ENCODE assay signal across 8 mouse cellular contexts in the genomic region with DNA sequence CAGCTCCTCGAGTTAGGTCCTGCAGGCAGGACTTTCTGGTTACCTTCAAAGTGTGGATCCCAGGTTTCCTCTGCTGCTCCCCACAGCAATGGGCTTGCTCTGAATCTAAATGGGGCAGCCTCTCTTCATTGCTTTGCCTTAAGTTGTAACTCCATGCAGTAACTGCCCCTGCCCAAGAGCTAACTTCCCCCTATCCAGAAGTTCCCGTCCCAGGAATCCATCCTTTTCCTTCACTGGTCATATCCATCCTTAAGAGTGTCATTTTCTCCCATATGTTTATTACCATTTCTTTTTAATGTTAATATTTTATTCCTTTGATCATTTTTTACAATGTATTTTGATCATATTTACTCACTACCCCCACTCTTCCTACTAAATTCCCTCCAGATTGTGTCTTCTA. TPM values are rescaled to one million over a fixed set of nuclear protein-coding genes. Genes with fewer than 3 reads are reported as not detected.
A peak's percentile ranks its signal among the peaks of the same experiment; 100 is the strongest.
DNase-seq lines count a peak whose midpoint lies in the region; ATAC-seq and TF ChIP-seq lines count a peak whose summit lies in the region.

Gda (minus strand) TSS at position 101 of the 400 bp plus-strand sequence.

- DNase-seq in lung, adult 18-20 months: no peak
- DNase-seq in forebrain, embryonic 14.5 days (ENCODE audit: low spot score): no peak
- DNase-seq in midbrain, embryonic 11.5 days (ENCODE audit: low spot score, missing footprints): no peak
- DNase-seq in spleen, postnatal 36 days (ENCODE audit: low spot score in 2 of 2): no peak

- H3K9ac ChIP-seq in lung, embryonic 16.5 days (ENCODE audit: low read length): peak within 1 kb of the TSS; percentile 54; the same call in 1 of the 2 replicates
- H3K9ac ChIP-seq in forebrain, embryonic 14.5 days (ENCODE audit: low read length): peak within 1 kb of the TSS; percentile 45; the same call in 1 of the 2 replicates
- H3K9ac ChIP-seq in intestine, postnatal 0 days (ENCODE audit: low read depth, low read length): peak within 1 kb of the TSS; percentile 65
- peak within 1 kb of the TSS; percentile 30; the same call in 1 of the 2 replicates for H3K9ac ChIP-seq in midbrain, embryonic 11.5 days (ENCODE audit: low read length)

- TF ChIP-seq CTCF in intestine, postnatal 0 days (IDR thresholded peaks at IDR 0.05; ENCODE audit: low read depth): no peak

- H3K4me1 ChIP-seq in lung, embryonic 16.5 days (replicated peaks; ENCODE audit: control insufficient read depth, insufficient read depth, low read length): peaks cover 2% of the 10 kb centered on the region; the same call in 1 of the 2 replicates
- no peaks in the 10 kb centered on the region for H3K4me1 ChIP-seq in forebrain, embryonic 14.5 days (ENCODE audit: control insufficient read depth, insufficient read depth, low read length)
- H3K4me1 ChIP-seq in intestine, postnatal 0 days (replicated peaks; ENCODE audit: control insufficient read depth, insufficient read depth, low read length): no peaks in the 10 kb centered on the region
- H3K4me1 ChIP-seq in midbrain, embryonic 11.5 days (ENCODE audit: control insufficient read depth, insufficient read depth, low read length): no peaks in the 10 kb centered on the region

- peak within 1 kb of the TSS; percentile 81 for H3K4me2 ChIP-seq in lung, embryonic 16.5 days (ENCODE audit: low read depth, low read length)
- peak within 1 kb of the TSS; percentile 73 for H3K4me2 ChIP-seq in forebrain, embryonic 14.5 days (ENCODE audit: low read length)
- H3K4me2 ChIP-seq in intestine, postnatal 0 days (replicated peaks; ENCODE audit: low read depth): peak within 1 kb of the TSS; percentile 78
- peak within 1 kb of the TSS; percentile 70 for H3K4me2 ChIP-seq in midbrain, embryonic 11.5 days

- ATAC-seq in lung, embryonic 16.5 days (ENCODE audit: low read depth): no peak
- no peak for ATAC-seq in forebrain, embryonic 14.5 days
- no peak for ATAC-seq in intestine, postnatal 0 days
- ATAC-seq in midbrain, embryonic 11.5 days (ENCODE audit: low FRiP score): no peak
- no peak for ATAC-seq in inflammation-experienced regulatory T-cells, adult 6 months
- ATAC-seq in cerebellum, adult (ENCODE audit: insufficient number of reproducible peaks, low FRiP score, low TSS enrichment): no peak

- H3K36me3 ChIP-seq in lung, embryonic 16.5 days (ENCODE audit: control insufficient read depth, insufficient read depth, low read length): no peaks in the 10 kb centered on the region
- H3K36me3 ChIP-seq in forebrain, embryonic 14.5 days (ENCODE audit: control insufficient read depth, insufficient read depth, low read length): no peaks in the 10 kb centered on the region
- no peaks in the 10 kb centered on the region for H3K36me3 ChIP-seq in intestine, postnatal 0 days (ENCODE audit: control insufficient read depth, insufficient read depth)
- no peaks in the 10 kb centered on the region for H3K36me3 ChIP-seq in midbrain, embryonic 11.5 days (ENCODE audit: control insufficient read depth, insufficient read depth, low read length)

- H3K9me3 ChIP-seq in lung, embryonic 16.5 days (ENCODE audit: control insufficient read depth, low read length): peaks cover 5% of the 10 kb centered on the region
- H3K9me3 ChIP-seq in forebrain, embryonic 14.5 days (replicated peaks; ENCODE audit: control insufficient read depth, low read length): no peaks in the 10 kb centered on the region
- 0 out of 2 replicates have a peak, but pooled peaks cover 3% of the 10 kb centered on the region for H3K9me3 ChIP-seq in intestine, postnatal 0 days (ENCODE audit: control insufficient read depth)
- H3K9me3 ChIP-seq in midbrain, embryonic 11.5 days (ENCODE audit: control insufficient read depth, low read length): no peaks in the 10 kb centered on the region; the same call in 1 of the 2 replicates

- H3K27ac ChIP-seq in lung, embryonic 16.5 days (ENCODE audit: low read length): no peak within 1 kb of the TSS
- no peak within 1 kb of the TSS for H3K27ac ChIP-seq in forebrain, embryonic 14.5 days (ENCODE audit: low read depth, low read length)
- peak within 1 kb of the TSS; percentile 76; the same call in 1 of the 2 replicates for H3K27ac ChIP-seq in intestine, postnatal 0 days (ENCODE audit: low read depth, low read length)
- no peak within 1 kb of the TSS for H3K27ac ChIP-seq in midbrain, embryonic 11.5 days (ENCODE audit: low read depth, low read length)

- H3K27me3 ChIP-seq in lung, embryonic 16.5 days (ENCODE audit: control insufficient read depth, insufficient read depth, low read depth, low read length): peaks cover 17% of the 10 kb centered on the region
- peaks cover 11% of the 10 kb centered on the region; the same call in 1 of the 2 replicates for H3K27me3 ChIP-seq in forebrain, embryonic 14.5 days (replicated peaks; ENCODE audit: control insufficient read depth, insufficient read depth, low read length)
- H3K27me3 ChIP-seq in intestine, postnatal 0 days (replicated peaks; ENCODE audit: control insufficient read depth, insufficient read depth, low read length): no peaks in the 10 kb centered on the region
- H3K27me3 ChIP-seq in midbrain, embryonic 11.5 days (ENCODE audit: control insufficient read depth, insufficient read depth, low read length): peaks cover 13% of the 10 kb centered on the region

- WGBS in lung, embryonic 16.5 days: 58% methylated on average over 2 of the region's 2 CpGs
- WGBS in forebrain, embryonic 14.5 days: 72% methylated on average over 2 of the region's 2 CpGs
- WGBS in intestine, postnatal 0 days: 67% methylated on average over 2 of the region's 2 CpGs
- 69% methylated on average over 2 of the region's 2 CpGs for WGBS in midbrain, embryonic 11.5 days

- peak within 1 kb of the TSS; percentile 52 for H3K4me3 ChIP-seq in lung, embryonic 16.5 days (ENCODE audit: low read length)
- peak within 1 kb of the TSS; percentile 37 for H3K4me3 ChIP-seq in forebrain, embryonic 14.5 days (ENCODE audit: low read depth, low read length)
- H3K4me3 ChIP-seq in intestine, postnatal 0 days (ENCODE audit: low read depth, low read length): peak within 1 kb of the TSS; percentile 63
- peak within 1 kb of the TSS; percentile 41 for H3K4me3 ChIP-seq in midbrain, embryonic 11.5 days (ENCODE audit: low read depth, low read length)

RNA-seq across cellular contexts. Expression of gene Gda, which starts in this region (rescaled TPM):
- 0.55 and 1.1 TPM in 2 replicates for polyA plus RNA-seq in lung, embryonic 16.5 days (2015; fragmentation: Nextera tagmentation; extraction: Ambion mirVana)
- polyA plus RNA-seq in forebrain, embryonic 14.5 days (2014; fragmentation: Nextera tagmentation; extraction: Ambion mirVana): 0.79 and 1.5 TPM in 2 replicates
- polyA plus RNA-seq in intestine, postnatal 0 days (2015; fragmentation: Nextera tagmentation; extraction: Ambion mirVana): 37.3 and 46.8 TPM in 2 replicates
- 0.05 and 0.10 TPM in 2 replicates for polyA plus RNA-seq in midbrain, embryonic 11.5 days (2014; fragmentation: Nextera tagmentation; extraction: Ambion mirVana)
- polyA plus RNA-seq in inflammation-experienced regulatory T-cells, adult 6 months (2017; shearing (Covaris generic)): under 1 TPM; 0.13 to 0.41 (median 0.24) TPM

Comparison
In these comparisons a context has a peak if more than half of its experiments do, and no peak if none do; other contexts are left out.
1. RNA of gene Gda (polyA plus RNA-seq): 37.3 to 46.8 TPM in intestine, postnatal 0 days; 0.79 to 1.5 TPM in forebrain, embryonic 14.5 days, 0.55 to 1.1 TPM in lung, embryonic 16.5 days, 0.13 to 0.41 TPM in inflammation-experienced regulatory T-cells, adult 6 months and 0.05 to 0.10 TPM in midbrain, embryonic 11.5 days; every median in the first group is over 10 times any median in the second.
2. Peak in every context shown above with its lines, with median percentiles within 50 percentile points of each other: H3K4me2 ChIP-seq, H3K4me3 ChIP-seq and H3K9ac ChIP-seq.